Mouse (Mus musculus) kidney, adult 11 months (tissue): ENCODE results near the gene Inpp5b.

Experiments used
- DNase-seq: peaks from one replicate; pipeline ENCODE4 v3.0.0; 2022

Inpp5b gene

GRCm38 (mm10) chr4:124818832-124819231 is 77.2 kb downstream of the Inpp5b start:
- DNase-seq, result no peak

- no peak for DNase-seq
Observed at GRCm38 (mm10) chr4:124824967-124825366, 83.3 kb downstream of the Inpp5b start.

- no peak for DNase-seq
Observed at GRCm38 (mm10) chr4:124825371-124825965, 83.8 kb downstream of the Inpp5b start.

DNA sequence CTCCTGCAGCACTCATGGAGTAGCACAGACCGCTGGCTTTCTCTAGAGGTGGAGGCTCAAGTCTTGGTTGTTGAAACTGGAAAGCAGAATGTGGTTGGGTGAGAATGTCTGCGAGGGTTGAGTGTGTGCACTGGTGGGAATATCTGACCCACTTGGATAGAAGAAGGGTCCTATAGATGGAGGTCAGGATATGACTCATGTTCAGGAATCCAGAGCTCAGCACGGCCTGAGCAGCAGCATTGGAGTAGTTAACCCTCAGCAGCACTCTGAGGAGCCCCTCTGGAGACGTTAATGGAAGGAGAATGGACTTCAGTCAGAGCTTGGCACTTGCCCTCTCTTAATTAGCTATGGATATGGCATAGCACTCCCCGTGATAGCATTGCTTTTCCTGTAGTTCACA is 88.0 kb downstream of the Inpp5b start:
- no peak for DNase-seq

DNA sequence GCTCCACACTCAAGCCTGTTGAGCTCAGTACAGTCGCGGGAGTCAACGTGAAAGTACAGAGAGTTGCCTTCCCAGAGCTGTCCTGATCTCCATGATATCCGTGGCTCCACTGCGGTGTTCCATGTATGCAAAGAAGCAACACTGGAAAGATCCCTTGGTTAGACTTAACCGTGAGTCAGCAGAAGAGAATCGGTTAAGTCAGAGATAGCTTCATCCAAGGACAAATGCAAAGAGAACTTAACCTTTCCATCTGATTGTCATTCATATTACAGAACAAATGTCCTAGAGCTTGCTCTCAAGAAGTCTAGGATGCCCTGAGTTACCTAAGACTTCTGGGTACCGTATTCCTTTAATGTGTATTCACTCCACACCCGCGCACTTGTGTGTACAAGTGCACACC is 91.1 kb downstream of the Inpp5b start:
- no peak for DNase-seq

GRCm38 (mm10) chr4:124838035-124838700 is 96.5 kb downstream of the Inpp5b start:
- DNase-seq, result no peak

DNA sequence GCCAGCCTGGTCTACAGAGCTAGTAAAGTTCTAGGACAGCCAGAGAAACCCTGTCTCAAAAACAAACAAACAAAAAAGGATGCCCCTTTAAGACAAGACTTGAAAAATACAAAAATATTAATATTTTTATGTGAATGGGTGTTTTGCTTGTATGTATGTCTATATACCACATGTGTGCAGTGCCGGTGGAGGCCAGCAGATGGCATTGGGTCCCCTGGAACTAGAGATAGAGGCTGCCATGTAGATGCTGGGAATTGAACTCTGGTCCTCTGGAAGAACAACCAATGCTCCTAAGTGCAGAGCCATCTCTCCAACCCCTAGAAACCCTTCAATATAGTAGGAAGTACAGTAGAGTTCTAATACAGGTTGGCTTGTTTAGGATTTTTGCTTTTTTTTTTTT is 99.3 kb downstream of the Inpp5b start:
- no peak for DNase-seq

DNA sequence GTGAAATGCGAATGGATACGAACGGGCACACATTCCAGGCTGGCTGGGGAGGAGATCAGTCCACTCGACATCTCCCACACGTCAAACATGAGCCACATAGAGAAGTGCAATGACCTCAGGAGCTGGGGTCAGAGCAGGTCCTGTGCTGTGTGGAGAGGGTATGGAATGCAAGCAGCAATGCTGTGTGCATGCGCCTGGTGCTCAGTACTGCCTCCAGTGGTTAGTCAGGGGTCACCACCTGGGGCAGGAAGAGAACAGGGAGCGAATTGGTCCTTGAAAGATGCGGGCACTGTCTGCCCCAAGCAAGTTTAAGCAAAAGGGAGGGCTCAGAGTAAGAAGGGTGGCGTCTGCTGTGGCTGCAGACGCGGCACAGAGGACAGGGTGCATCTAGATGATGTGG is 101.8 kb downstream of the Inpp5b start:
- no peak for DNase-seq

- DNase-seq, result peak; percentile 74
Observed at GRCm38 (mm10) chr4:124847573-124847972, 105.9 kb downstream of the Inpp5b start.

DNA sequence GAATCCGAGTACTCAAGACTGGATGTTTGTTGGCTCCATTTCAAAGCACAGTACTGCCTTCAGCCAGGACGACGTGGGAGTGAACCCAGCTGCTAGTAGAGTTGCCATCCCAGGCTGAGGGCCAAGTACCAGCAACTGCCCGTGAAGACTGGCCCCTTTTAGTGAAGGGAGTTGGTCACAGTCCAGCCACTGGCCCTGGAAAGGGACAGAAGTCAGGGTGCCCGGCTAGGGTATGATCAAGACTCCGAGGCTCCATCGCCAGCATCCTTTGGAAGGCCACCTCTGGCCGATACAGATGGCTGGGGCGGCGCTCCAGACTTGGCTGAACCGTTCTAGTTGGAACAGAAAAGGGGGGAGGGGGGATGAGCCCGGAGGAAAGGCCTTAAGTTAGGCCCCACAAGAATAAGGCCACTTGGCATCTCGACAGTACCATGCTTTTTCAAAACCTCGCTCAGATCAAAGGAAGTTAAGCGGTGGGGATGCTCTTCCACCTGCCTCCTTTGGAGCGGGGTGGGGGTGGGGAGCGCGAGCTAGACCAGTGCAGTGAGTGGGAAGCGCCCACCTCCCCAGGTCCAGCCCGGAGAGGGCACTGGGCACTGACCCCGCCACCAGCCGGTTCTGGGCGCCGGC is 108.1 kb downstream of the Inpp5b start:
- peak; percentile 82 for DNase-seq

DNA sequence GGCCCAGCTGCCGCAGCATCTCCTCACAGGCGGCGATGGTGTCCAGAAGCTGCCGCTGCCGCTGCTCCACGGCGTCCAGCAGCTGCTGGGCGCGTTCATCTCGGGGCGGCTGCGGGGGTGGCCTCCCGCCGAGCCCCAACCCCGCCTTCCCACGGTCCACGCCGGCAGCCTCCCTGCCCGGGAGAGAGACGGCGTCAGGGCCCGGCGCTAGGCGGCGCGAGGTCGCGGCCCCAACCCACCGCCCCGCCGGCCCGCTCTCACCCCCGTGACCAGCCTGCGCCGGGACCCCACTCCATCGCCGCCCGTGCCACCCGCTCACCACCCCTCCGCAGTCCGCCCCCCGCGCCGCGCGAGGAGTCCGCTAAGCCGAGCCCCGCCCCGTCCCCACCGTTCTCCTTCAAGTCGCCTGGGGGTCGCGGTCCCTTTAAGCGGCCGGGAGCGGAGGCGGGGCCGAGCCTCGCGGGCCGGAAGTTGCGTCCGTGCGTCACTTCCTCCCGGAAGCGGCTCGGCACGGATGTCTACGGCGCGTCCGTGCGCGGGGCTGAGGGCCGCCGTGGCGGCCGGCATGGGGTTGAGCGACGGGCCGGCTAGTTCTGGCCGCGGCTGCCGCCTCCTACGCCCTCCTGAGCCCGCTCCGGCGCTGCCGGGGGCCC is 108.7 kb downstream of the Inpp5b start, which contains the start of gene Yrdc:
Yrdc (plus strand) TSS at position 419 of the 653 bp plus-strand sequence.
- peak; percentile 93 for DNase-seq
